Mouse (Mus musculus) heart, adult 11 months (tissue): ENCODE results near the gene Cfap44.

Experiments used
- DNase-seq: peaks from one replicate; pipeline ENCODE4 v3.0.0; 2022

The Cfap44 gene

DNA sequence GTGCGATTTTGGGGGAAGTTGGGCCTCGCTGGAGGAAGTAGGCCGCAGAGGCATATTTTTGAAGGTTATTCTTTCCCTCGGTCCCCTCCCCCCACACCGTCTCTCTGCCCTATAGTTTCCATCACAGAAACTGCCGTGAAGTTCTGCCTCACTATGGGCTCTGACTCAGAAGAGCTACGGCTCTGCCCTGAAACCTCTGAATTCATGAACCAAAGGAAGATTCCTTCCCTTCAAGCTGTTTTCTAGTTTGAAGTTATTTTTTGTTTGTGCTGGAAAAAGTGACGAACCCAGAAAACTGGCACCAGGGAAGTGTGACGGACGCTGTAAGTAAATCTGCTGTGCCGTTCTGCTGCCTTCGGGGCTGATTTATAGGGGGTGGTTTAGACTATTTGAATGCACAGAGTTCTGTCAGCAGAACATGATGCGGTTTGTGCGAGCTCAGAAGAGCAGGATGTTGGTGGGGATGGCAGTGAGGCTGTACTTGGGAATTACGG is 102.4 kb downstream of the Cfap44 start:
- DNase-seq, result no peak

DNA sequence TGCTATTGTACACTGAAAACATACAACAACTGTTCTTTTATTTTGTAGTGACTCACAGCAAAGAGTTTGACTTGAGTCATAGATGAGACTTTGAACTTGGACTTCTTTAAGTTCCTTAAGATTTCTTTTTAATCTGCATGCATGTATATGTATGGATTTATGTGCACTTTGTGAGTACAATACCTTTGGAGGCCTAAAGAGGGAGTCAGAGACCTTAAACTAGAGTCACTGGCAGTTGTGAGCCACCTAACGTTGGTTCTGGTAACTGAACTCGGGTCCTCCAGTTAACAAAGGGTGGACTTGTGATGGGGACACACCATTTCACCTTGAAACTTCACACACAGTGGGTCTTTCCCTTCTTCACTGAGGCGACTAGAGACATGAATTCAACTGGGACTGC is 103.9 kb downstream of the Cfap44 start:
- no peak for DNase-seq

DNA sequence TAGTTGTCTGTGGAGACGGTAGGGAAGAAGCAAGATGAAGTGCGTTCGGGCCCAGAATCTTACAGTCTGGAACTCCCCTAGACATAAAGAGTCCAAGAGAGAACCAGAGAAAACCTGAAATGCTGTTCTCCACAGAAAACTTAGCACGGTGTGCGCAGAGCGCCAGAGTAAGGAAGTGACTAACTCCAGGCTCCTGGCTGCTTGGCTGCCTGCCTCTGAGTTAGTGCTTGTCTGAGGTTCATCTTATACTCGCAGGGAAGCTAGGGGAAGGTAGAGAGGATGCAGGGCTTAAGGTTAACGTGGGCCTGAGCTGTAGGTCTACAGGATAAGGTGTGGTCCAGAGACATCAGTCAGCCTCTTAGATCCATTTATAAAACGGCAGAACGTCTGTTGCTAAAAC is 107.2 kb downstream of the Cfap44 start:
- DNase-seq, result no peak

GRCm38 (mm10) chr16:44502325-44502724 is 107.7 kb downstream of the Cfap44 start:
- DNase-seq, result peak; percentile 96

DNA sequence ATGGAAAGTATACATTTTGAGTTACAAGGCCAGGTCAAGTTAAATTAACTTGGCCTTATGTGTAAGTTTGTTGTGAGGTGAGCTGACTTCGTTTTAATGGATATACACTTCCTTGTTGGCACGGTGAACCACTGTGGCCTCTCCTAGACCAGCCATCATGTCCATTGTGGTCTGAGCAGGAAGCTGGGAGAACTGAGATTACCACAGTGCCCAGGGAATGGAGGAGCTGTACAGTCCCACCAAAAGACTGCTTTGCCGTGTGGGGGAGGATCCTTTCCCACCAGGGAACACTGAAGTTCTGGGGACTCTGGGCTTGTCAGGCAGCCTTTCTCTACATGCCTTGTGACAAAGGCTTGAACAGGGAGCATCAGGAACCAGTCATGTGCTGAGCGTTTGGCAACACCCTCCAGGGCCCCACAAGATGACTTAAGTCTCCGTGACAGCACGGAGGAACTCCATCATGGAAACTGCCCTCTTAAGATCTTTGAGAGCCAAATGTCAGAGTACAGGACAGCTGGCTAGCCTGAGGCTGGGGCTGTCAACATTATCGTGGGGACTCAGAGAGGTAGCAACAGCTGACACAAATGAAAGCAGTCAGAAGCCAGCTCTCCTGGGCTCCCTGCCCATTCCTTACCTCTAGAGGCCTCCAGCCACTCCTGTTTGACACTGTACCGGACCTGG is 108.4 kb downstream of the Cfap44 start:
- peak; percentile 96 for DNase-seq

DNA sequence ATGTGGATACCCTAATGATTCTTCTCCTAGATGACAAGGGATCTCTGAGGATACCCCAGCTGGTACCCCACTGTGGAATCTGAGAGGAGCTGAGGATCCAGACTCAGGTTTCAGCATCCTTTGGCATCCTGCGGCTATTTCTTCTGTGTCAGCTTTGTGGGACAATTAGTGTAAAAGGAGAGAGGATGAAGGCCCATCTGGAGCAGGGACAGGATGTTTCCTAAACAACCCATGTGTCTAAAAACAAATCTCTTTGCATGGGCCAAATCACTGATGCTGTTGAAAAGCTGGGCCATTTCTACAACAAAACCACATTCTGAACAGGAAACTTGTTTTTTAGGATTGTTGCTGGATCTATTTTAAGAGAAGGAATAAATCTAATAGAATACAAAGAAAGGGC is 110.6 kb downstream of the Cfap44 start:
- peak; percentile 88 for DNase-seq

- peak; percentile 85 for DNase-seq
Observed at GRCm38 (mm10) chr16:44507027-44507929, 112.7 kb downstream of the Cfap44 start.

GRCm38 (mm10) chr16:44508025-44508424 is 113.4 kb downstream of the Cfap44 start:
- no peak for DNase-seq

DNA sequence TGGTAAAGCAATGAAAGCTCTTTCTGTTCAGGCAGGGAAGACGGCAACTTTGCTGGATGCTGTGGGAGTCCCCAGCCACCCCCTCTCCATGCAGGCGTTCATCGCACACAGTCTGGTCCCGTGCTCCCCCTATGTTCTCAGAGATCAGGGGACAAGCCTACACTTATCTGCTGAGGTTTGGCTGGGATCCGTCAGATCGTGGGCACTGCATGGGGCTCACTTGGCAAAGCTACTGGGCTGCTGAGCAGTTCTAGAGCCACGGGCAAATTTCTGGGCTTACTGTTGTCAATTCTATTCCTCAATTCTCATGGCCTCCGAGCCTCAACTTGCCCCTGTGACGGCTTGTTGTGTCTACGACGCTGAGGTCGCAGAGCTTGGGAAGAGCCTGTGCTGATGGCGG is 114.2 kb downstream of the Cfap44 start:
- no peak for DNase-seq

DNA sequence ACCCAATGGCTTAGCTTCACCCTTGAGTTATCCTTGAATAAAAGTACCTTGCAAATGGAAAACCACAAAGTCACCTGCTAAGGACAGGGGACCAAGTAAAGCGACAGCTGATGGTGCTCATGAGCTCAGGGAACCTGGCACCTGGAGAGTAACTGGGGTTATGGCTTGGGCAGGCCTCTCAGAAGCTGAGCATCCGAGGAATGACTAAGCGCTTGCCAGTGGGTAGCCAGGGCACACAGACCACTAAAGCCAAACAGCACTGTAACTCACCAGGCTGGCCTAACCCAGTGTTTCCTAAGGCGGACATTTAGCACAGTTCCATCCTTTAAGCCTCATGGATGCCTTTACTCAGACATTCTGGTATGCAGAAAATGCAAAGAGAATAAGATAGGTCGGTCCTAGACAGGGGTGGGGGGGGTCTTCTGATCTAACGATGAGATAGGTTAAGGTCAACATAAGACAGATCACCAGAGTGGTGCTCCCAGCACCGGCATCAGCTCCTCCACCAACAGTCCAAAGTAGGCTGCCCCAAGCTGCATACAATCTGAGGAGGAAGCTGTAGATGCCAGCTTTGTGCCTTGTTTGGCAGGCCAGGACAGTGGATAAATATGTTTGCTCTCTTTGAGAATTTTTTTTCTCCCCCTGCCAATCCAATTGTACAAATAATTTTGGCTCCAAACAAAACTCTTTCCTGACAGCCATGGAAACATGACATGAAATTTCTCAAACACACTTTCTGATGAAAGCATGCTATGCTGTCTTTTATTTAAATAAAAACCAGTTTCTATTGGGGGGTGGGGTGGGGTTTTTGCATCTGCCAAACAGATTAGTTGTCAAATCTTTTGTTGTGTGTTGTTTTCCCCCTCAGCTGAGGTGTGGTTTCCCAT is 115.1 kb downstream of the Cfap44 start:
- DNase-seq, result no peak

- DNase-seq, result no peak
Observed at GRCm38 (mm10) chr16:44510521-44511213, 116.1 kb downstream of the Cfap44 start.

DNA sequence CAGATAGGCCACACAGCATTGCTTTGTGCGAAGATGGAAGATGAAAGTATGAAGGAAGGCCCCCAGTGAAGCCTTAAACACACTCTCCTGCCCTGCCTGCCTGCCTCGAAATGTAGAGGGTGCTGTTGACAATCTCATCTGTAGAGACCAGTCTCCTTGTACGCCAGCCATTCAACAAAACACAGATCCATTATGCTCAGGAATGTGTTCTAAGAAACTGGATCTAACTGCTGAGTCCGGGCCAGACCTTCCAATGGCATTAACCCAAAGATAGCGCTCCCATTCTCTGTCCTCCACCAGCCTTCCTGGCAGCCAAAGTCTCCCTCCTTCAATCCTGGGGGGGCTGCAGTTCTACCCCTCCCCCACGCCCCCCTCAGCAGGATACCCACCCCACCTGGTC is 121.9 kb downstream of the Cfap44 start:
- DNase-seq, result peak; percentile 58

DNA sequence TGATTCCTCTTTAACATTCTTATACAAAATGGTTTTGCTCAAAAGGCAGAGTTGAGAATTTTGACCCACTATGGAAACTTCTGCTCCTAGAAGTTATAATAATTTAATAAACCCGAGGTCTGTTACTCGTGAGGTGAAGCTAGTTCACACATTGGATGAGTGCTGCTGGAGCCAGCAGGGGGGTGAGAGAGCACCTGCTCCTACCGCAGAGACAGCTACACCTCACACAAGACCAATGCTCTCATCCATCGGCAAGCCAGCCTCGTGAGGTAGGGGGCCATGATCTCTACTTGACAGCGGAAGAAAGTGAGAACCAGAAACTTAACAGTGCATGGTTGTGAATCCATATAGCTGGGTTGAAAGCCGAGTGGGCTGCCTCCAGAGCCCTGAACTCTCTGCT is 129.0 kb downstream of the Cfap44 start:
- DNase-seq, result peak; percentile 28

GRCm38 (mm10) chr16:44526044-44526443 is 131.4 kb downstream of the Cfap44 start:
- DNase-seq, result no peak

- DNase-seq, result peak; percentile 90
Observed at GRCm38 (mm10) chr16:44526689-44527088, 132.1 kb downstream of the Cfap44 start.

- peak; percentile 68 for DNase-seq
Observed at GRCm38 (mm10) chr16:44527218-44527905, 132.8 kb downstream of the Cfap44 start.

- DNase-seq, result peak; percentile 82
Observed at GRCm38 (mm10) chr16:44528955-44529354, 134.4 kb downstream of the Cfap44 start.

DNA sequence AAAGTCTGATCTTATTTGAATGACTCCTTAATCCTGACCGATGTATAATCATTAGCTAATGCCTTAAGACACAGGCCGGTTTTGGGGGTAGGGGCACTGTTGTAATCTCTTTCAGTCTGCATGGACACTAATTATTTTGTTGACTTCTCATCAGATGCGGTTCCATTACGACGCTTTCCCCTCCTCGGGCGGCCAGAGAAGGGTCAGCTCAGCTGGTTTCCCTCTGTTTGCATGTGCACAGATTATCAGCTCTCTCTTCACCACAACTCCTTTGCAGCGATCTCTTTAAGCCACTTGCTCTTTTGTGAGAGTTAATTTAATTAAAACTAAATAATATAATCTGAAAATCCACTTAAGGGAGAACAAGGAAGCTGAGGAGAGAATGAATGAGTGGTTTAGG is 135.1 kb downstream of the Cfap44 start:
- peak; percentile 68 for DNase-seq

DNA sequence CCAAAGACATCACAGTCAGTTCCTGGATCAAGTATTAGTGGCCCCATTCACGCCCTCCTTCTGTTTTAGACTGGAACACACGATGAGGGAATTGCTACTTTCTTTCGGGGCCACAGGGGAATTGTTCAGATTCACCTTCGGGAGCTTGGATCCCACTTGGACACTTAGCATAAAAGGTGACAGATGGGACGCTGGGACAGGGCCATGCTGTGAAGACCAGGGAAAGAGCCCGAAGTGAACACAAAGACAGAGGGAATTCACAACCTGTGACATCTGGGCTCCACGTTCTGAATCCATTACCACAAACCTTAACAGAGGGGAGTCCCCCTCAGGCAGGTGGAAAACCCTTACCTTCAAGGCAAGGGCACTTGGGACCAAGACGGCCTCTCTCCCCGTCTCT is 135.6 kb downstream of the Cfap44 start:
- DNase-seq, result peak; percentile 80

GRCm38 (mm10) chr16:44530829-44531228 is 136.2 kb downstream of the Cfap44 start:
- DNase-seq, result peak; percentile 77

GRCm38 (mm10) chr16:44531239-44531797 is 136.7 kb downstream of the Cfap44 start:
- peak; percentile 83 for DNase-seq
